Mouse (Mus musculus) layer of hippocampus, postnatal 14 days (tissue): ENCODE measurements around the gene Ssr4. TPM values are rescaled to one million over a fixed set of nuclear protein-coding genes. Genes with fewer than 3 reads are reported as not detected.

Source experiments
- DNase-seq, 2 experiments: peaks; one replicate each; pipeline ENCODE4 v3.0.0; 2021 to 2022; ENCODE audit warnings: low spot score in 2 of 2, mixed read lengths in 1 of 2
- total RNA-seq, 2 experiments: library from RNA; stranded (reverse); gene quantifications; 2 replicates each; pipeline ENCODE4 v1.2.3; 2021

Ssr4 gene
- total RNA-seq, 2 experiments from 2014 or later, result 100 to 103 TPM

GRCm38 (mm10) chrX:73798502-73798901 lies 11.7 kb downstream of the Ssr4 start:
- peak in 1 of 2 experiments; percentile 54 for DNase-seq

GRCm38 (mm10) chrX:73805814-73806213 lies 19.0 kb downstream of the Ssr4 start:
- no peak for DNase-seq

- no peak for DNase-seq
These were observed 28.2 kb downstream of the Ssr4 start for GRCm38 (mm10) chrX:73815072-73815471.

- no peak for DNase-seq
These were observed 29.9 kb downstream of the Ssr4 start for GRCm38 (mm10) chrX:73816596-73817314.

GRCm38 (mm10) chrX:73823747-73824146 lies 36.9 kb downstream of the Ssr4 start:
- DNase-seq, result no peak

- peak; percentile 48 to 59 for DNase-seq
These were observed 37.6 kb downstream of the Ssr4 start, which contains the start of gene Pdzd4 for GRCm38 (mm10) chrX:73824185-73825151. Gene Pdzd4, minus strand, starts transcription at chrX:73824969.

- DNase-seq, result no peak
These were observed 48.9 kb downstream of the Ssr4 start for GRCm38 (mm10) chrX:73835731-73836130.

GRCm38 (mm10) chrX:73836691-73837090 lies 49.9 kb downstream of the Ssr4 start:
- DNase-seq, result no peak

Other genes starting within 250 kb of the Ssr4 start
- 1 to 10 TPM in 1 of 2 experiments, under 1 TPM in 1; 0.85 to 1.0 TPM for gene Dusp9, start 147.6 kb upstream of the Ssr4 start, total RNA-seq
- gene Pnck, start 126.9 kb upstream of the Ssr4 start, total RNA-seq, result 100 to 1,000 TPM; 108 to 118 TPM
- 100 to 1,000 TPM in 1 of 2 experiments, 10 to 100 TPM in 1; 93.6 to 111 TPM for gene Slc6a8, start 113.9 kb upstream of the Ssr4 start, total RNA-seq
- 10 to 100 TPM; 69.6 to 70.9 TPM for gene Bcap31, start 70.9 kb upstream of the Ssr4 start, total RNA-seq
- gene Abcd1, start 70.4 kb upstream of the Ssr4 start, total RNA-seq, result 10 to 100 TPM; 15.7 to 16.1 TPM
- 10 to 100 TPM; 21.9 to 23.5 TPM for gene Plxnb3, start 29.9 kb upstream of the Ssr4 start, total RNA-seq
- gene Srpk3, start 12.6 kb upstream of the Ssr4 start, total RNA-seq, result 1 to 10 TPM; 7.0 to 7.8 TPM
- gene Idh3g, start 131 bp upstream of the Ssr4 start, total RNA-seq, result 100 to 1,000 TPM; 166 TPM
- 100 to 1,000 TPM in 1 of 2 experiments, 10 to 100 TPM in 1; 94.8 to 104 TPM for gene Pdzd4, start 37.9 kb downstream of the Ssr4 start, total RNA-seq
- gene Avpr2, start 105.1 kb downstream of the Ssr4 start, total RNA-seq, result not detected
- gene L1cam, start 109.1 kb downstream of the Ssr4 start, total RNA-seq, result 100 to 1,000 TPM; 213 to 217 TPM
- 1 to 10 TPM; 4.1 to 5.0 TPM for gene Arhgap4, start 134.8 kb downstream of the Ssr4 start, total RNA-seq
- 10 to 100 TPM; 62.8 to 70.1 TPM for gene Naa10, start 134.9 kb downstream of the Ssr4 start, total RNA-seq
- gene Renbp, start 143.8 kb downstream of the Ssr4 start, total RNA-seq, result 1 to 10 TPM; 5.5 to 6.3 TPM
- gene Hcfc1, start 179.3 kb downstream of the Ssr4 start, total RNA-seq, result 10 to 100 TPM; 72.6 to 76.3 TPM
- gene Irak1, start 236.9 kb downstream of the Ssr4 start, total RNA-seq, result 10 to 100 TPM; 47.6 to 56.5 TPM